ENCODE assay signal across 8 mouse cellular contexts in the genomic region with DNA sequence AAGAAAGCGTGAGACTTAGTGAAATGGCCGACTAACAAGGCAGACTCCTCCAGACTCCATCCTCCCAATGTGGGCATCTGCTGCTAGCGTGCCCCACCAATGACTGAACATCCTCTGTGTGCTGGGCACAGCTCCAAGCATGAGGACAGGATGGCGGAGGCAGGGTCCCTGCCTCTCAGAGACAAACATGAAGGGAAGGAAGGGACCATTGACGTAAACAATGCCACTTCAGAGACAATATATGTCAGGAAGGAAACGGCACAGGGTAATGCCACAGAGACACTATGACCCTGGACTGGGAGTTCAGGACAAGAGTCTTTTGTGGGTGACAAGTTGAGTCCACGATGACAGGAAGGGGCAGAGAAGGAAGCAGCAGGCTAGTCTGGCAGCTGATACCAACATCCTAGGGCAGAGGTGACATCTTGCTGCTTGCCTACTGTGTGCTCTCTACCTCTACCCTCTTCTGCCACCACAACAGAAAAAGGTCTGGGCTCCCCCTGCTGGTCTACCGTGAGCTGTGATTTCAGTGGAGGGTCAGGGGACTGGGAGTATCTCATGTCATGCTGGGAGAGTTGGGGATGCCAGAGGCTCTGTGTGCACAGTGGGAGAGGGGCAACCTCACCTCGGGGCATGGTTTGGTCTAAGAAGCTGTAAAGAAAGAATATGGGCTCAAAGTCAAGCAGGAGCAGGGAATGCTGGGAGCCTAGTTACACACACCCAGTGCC. TPM values are rescaled to one million over a fixed set of nuclear protein-coding genes. Genes with fewer than 3 reads are reported as not detected.
DNase-seq lines count a peak whose midpoint lies in the region; ATAC-seq and TF ChIP-seq lines count a peak whose summit lies in the region.

No protein-coding gene starts in this region.

- H3K4me2 ChIP-seq in heart, embryonic 13.5 days: no peak overlapping the region
- no peak overlapping the region for H3K4me2 ChIP-seq in liver, embryonic 14.5 days (ENCODE audit: low read depth)
- H3K4me2 ChIP-seq in midbrain, embryonic 11.5 days: no peak overlapping the region

- no peak overlapping the region for H3ac ChIP-seq in C2C12 (ENCODE audit: control insufficient read depth, insufficient read length, low read depth)

- H3K4me3 ChIP-seq in heart, embryonic 13.5 days: no peak overlapping the region
- no peak overlapping the region for H3K4me3 ChIP-seq in C2C12 (ENCODE audit: insufficient read depth, poor library complexity, severe bottlenecking)
- no peak overlapping the region for H3K4me3 ChIP-seq in liver, embryonic 14.5 days (ENCODE audit: insufficient read depth in 1 of 2, low read depth in 2 of 2, low read length in 2 of 2)
- no peak overlapping the region for H3K4me3 ChIP-seq in midbrain, embryonic 11.5 days (ENCODE audit: low read depth, low read length)

- peaks cover 47% of the 10 kb centered on the region for H3K4me1 ChIP-seq in heart, embryonic 13.5 days
- peaks cover 0 to 2% of the 10 kb centered on the region in 2 experiments; a peak in 1 of 4 replicates for H3K4me1 ChIP-seq in liver, embryonic 14.5 days (replicated peaks; ENCODE audit: control insufficient read depth in 2 of 2, insufficient read depth in 2 of 2, low read length in 1 of 2)
- no peaks in the 10 kb centered on the region for H3K4me1 ChIP-seq in midbrain, embryonic 11.5 days (ENCODE audit: control insufficient read depth, insufficient read depth, low read length)

- 39% methylated on average over 9 of the region's 9 CpGs for WGBS in heart, embryonic 13.5 days
- 21% methylated on average over 9 of the region's 9 CpGs for WGBS in liver, embryonic 14.5 days (ENCODE audit: insufficient replicate concordance)
- WGBS in midbrain, embryonic 11.5 days: 55% methylated on average over 9 of the region's 9 CpGs

- no peak for TF ChIP-seq EP300 in liver, embryonic 14.5 days (IDR thresholded peaks at IDR 0.05; ENCODE audit: low read depth)

- ATAC-seq in heart, embryonic 13.5 days (ENCODE audit: extremely low read depth, insufficient number of reproducible peaks, low FRiP score, low TSS enrichment): no peak
- ATAC-seq in hematopoietic stem cell, adult 5-6 weeks (replicated peaks in 1 of 2; ENCODE audit: insufficient read depth in 1 of 2, low FRiP score in 2 of 2, low TSS enrichment in 1 of 2, low read depth in 1 of 2, poor library complexity in 2 of 2, severe bottlenecking in 2 of 2): peak; percentile 57 to 61
- no peak for ATAC-seq in liver, embryonic 14.5 days (ENCODE audit: insufficient read depth)
- no peak for ATAC-seq in midbrain, embryonic 11.5 days (ENCODE audit: low FRiP score)

- peak; percentile 16 for TF ChIP-seq CTCF in C2C12 (IDR thresholded peaks at IDR 0.05; ENCODE audit: control insufficient read depth, insufficient read depth, insufficient read length)
- TF ChIP-seq CTCF in liver, embryonic 14.5 days (IDR thresholded peaks at IDR 0.05; ENCODE audit: low read depth): peak; percentile 71

- H3K36me3 ChIP-seq in heart, embryonic 13.5 days: no peaks in the 10 kb centered on the region
- no peaks in the 10 kb centered on the region for H3K36me3 ChIP-seq in C2C12 (ENCODE audit: control insufficient read depth, insufficient read depth)
- no peaks in the 10 kb centered on the region for H3K36me3 ChIP-seq in liver, embryonic 14.5 days (replicated peaks; ENCODE audit: control insufficient read depth, insufficient read depth, low read depth)
- H3K36me3 ChIP-seq in midbrain, embryonic 11.5 days (ENCODE audit: control insufficient read depth, insufficient read depth, low read length): no peaks in the 10 kb centered on the region

- no peaks in the 10 kb centered on the region for H3K79me2 ChIP-seq in C2C12 (ENCODE audit: control insufficient read depth, insufficient read depth)

- intact Hi-C loops in heart, postnatal 25 days (cut with DNase I): no loop called here

- DNase-seq in heart, postnatal 25 days (ENCODE audit: low spot score): no peak
- DNase-seq in adipocyte (ENCODE audit: low spot score): peak; percentile 73
- DNase-seq in liver, embryonic 14.5 days (ENCODE audit: low read depth in 3 of 3, low spot score in 3 of 3): no peak
- DNase-seq in right cerebral cortex, postnatal 36 days (ENCODE audit: low spot score in 2 of 2): peak; percentile 43 to 50
- DNase-seq in midbrain, embryonic 11.5 days (ENCODE audit: low spot score, missing footprints): no peak

- H3K27me3 ChIP-seq in heart, embryonic 13.5 days (replicated peaks): peaks cover 9% of the 10 kb centered on the region; the same call in 1 of the 2 replicates
- H3K27me3 ChIP-seq in C2C12 (ENCODE audit: control insufficient read depth, insufficient read depth, insufficient read length): peaks cover 60% of the 10 kb centered on the region
- H3K27me3 ChIP-seq in liver, embryonic 14.5 days (ENCODE audit: control insufficient read depth, insufficient read depth, low read length): no peaks in the 10 kb centered on the region
- no peaks in the 10 kb centered on the region for H3K27me3 ChIP-seq in midbrain, embryonic 11.5 days (ENCODE audit: control insufficient read depth, insufficient read depth, low read length)

- H3K27ac ChIP-seq in heart, embryonic 13.5 days (replicated peaks): peak overlapping the region; percentile 58; the same call in 1 of the 2 replicates
- H3K27ac ChIP-seq in liver, embryonic 14.5 days: no peak overlapping the region
- H3K27ac ChIP-seq in midbrain, embryonic 11.5 days (ENCODE audit: low read depth, low read length): no peak overlapping the region

- H3K9ac ChIP-seq in heart, embryonic 13.5 days: no peak overlapping the region
- H3K9ac ChIP-seq in liver, embryonic 14.5 days (replicated peaks): no peak overlapping the region
- H3K9ac ChIP-seq in midbrain, embryonic 11.5 days (ENCODE audit: low read length): no peak overlapping the region

- no peaks in the 10 kb centered on the region for H3K9me3 ChIP-seq in heart, embryonic 13.5 days
- H3K9me3 ChIP-seq in liver, embryonic 14.5 days (ENCODE audit: control insufficient read depth, low read length): no peaks in the 10 kb centered on the region
- H3K9me3 ChIP-seq in midbrain, embryonic 11.5 days (ENCODE audit: control insufficient read depth, low read length): no peaks in the 10 kb centered on the region

- H3K79me3 ChIP-seq in C2C12 (ENCODE audit: low read depth): no peaks in the 10 kb centered on the region

TF ChIP-seq in C2C12, 6 proteins besides CTCF, POLR2A, EP300 and RAD21:
- no peak for TF ChIP-seq FOSL1 (IDR thresholded peaks at IDR 0.05; ENCODE audit: insufficient read depth, low read length, poor library complexity, severe bottlenecking)

RNA-seq across cellular contexts. Expression of gene Neurl1b, which starts 43.9 kb away (rescaled TPM):
- 2.1 and 2.3 TPM in 2 replicates for polyA plus RNA-seq in heart, embryonic 13.5 days (2015; fragmentation: Nextera tagmentation; extraction: Ambion mirVana)
- 1 to 10 TPM; 4.7 to 6.3 TPM for total RNA-seq in heart, postnatal 25 days (2021)
- polyA plus RNA-seq in C2C12 (2012; fragmentation: generic; extraction: Trizol): 0.22 TPM
- 4.5 and 7.0 TPM in 2 replicates for total RNA-seq in hematopoietic stem cell, adult 5-6 weeks (2017)
- 0.09 and 0.12 TPM in 2 replicates for polyA plus RNA-seq in liver, embryonic 14.5 days (2012; rRNA removed)
- polyA plus RNA-seq in liver, embryonic 14.5 days (2014; fragmentation: Nextera tagmentation; extraction: Ambion mirVana): 0.03 TPM in 1 of 2 replicates, not detected in the other
- 0.18 and 0.46 TPM in 2 replicates for polyA plus RNA-seq in midbrain, embryonic 11.5 days (2014; fragmentation: Nextera tagmentation; extraction: Ambion mirVana)

Comparison
In these comparisons a context has a peak if more than half of its experiments do, and no peak if none do; other contexts are left out.
1. ATAC-seq: peak in hematopoietic stem cell, adult 5-6 weeks (2 of 2); none in heart, embryonic 13.5 days (single experiment), liver, embryonic 14.5 days (single experiment) and midbrain, embryonic 11.5 days (single experiment).
2. DNase-seq: peak in adipocyte (single experiment) and right cerebral cortex, postnatal 36 days (2 of 2); none in heart, postnatal 25 days (single experiment), liver, embryonic 14.5 days (0 of 3) and midbrain, embryonic 11.5 days (single experiment).